In the genomic region with DNA sequence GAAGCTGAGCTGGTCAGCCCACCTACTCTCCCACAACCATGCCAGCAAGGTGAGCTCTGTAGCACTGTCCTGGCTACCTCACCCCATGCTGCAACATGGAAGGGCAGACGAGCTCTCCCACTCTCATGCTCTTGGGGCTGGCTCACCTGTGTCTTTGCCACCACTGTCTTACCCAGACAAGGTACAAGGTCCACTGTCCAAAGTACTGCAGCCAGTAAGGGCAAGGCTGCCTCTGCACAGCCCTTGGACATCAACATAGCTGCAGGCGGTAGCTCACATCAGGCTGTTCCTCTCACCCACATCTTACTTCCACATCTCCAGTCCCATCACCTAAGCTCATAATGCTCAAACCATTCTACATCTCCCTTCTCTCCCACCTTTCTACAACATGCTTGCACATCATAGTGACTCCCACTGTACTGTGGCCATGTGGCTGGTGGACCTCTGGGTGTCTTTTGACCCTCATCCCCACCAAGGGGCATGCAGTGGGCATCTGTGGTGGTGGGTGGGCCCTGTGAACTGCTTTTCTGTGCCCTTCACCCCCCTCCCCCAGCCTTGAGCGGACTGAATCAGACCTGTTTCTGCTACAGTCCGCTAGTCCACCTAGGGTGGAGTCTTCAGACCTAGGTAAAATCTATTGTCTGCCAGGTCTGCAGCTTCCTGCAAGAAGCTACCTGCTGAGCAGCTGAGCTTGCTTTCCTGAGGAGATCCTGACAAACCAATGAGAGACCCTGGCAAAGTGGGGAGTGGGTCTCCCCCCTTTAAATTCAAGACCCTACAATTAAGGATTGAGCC, we compare ENCODE assay signal across 33 mouse cellular contexts. TPM values are rescaled to one million over a fixed set of nuclear protein-coding genes. Genes with fewer than 3 reads are reported as not detected.
DNase-seq lines count a peak whose midpoint lies in the region; ATAC-seq and TF ChIP-seq lines count a peak whose summit lies in the region.
"Had no signal": no experiment of that assay in that cellular context is flagged by ENCODE, and none has a peak within 500 bp of the region (broad histone marks: within the 10 kb centered on the region; RNA-seq: fewer than 3 reads in every experiment).

No protein-coding gene starts in this region.

- TF ChIP-seq CTCF in kidney, adult 2 months (conservative IDR thresholded peaks at IDR 0.05; ENCODE audit: insufficient read depth, insufficient read length, low read depth, low read length) = no peak
- TF ChIP-seq CTCF in E14TG2a.4 (conservative IDR thresholded peaks at IDR 0.05; ENCODE audit: low read length) = no peak
- no peak for TF ChIP-seq CTCF in midbrain, postnatal 0 days (IDR thresholded peaks at IDR 0.05)

- peak; percentile 63 for DNase-seq in kidney, adult 2 months
- DNase-seq in kidney, postnatal 25 days = no peak
- DNase-seq in ES-E14 (ENCODE audit: low read depth, low spot score) = no peak
- no peak for DNase-seq in T-cell, adult 2 months (ENCODE audit: low spot score)
- no peak for DNase-seq in midbrain, postnatal 0 days (ENCODE audit: low spot score)
- DNase-seq: adrenal gland, adult 2 months; adrenal gland, postnatal 36 days; cerebellum, adult 18-20 months; cerebellum, postnatal 25 days; gastrocnemius, postnatal 25 days; heart, adult 11 months; heart, postnatal 36 days; layer of hippocampus, postnatal 36 days; liver, embryonic 13.5 days; lung, adult 18-20 months; lung, postnatal 4 days; right cerebral cortex, adult 18-20 months; thymus, adult 2 months; thymus, postnatal 4 days had no signal

- no peaks in the 10 kb centered on the region for H3K27me3 ChIP-seq in kidney, adult 2 months (replicated peaks; ENCODE audit: control insufficient read depth, insufficient read depth, low read length)
- no peaks in the 10 kb centered on the region for H3K27me3 ChIP-seq in E14TG2a.4 (ENCODE audit: insufficient read depth, low read length)
- H3K27me3 ChIP-seq in midbrain, postnatal 0 days (ENCODE audit: insufficient read depth, low read length) = no peaks in the 10 kb centered on the region
- H3K27me3 ChIP-seq: hindbrain, embryonic 13.5 days; limb, embryonic 15.5 days; liver, embryonic 13.5 days; midbrain, embryonic 15.5 days; neural tube, embryonic 12.5 days had no signal

- no peaks in the 10 kb centered on the region; the same call in 1 of the 2 replicates for H3K4me1 ChIP-seq in kidney, adult 2 months (ENCODE audit: control insufficient read depth, insufficient read depth, low read length)
- peaks cover 83% of the 10 kb centered on the region for H3K4me1 ChIP-seq in E14TG2a.4 (replicated peaks; ENCODE audit: low read depth, low read length)
- peaks cover 4 to 15% of the 10 kb centered on the region in 2 experiments for H3K4me1 ChIP-seq in ES-E14 (ENCODE audit: control insufficient read depth in 2 of 2, insufficient read depth in 2 of 2, low read length in 2 of 2, poor library complexity in 1 of 2)
- H3K4me1 ChIP-seq in midbrain, postnatal 0 days (ENCODE audit: insufficient read depth, low read length) = no peaks in the 10 kb centered on the region
- H3K4me1 ChIP-seq: hindbrain, embryonic 13.5 days; limb, embryonic 10.5 days; limb, embryonic 15.5 days; liver, embryonic 13.5 days; midbrain, embryonic 10.5 days; midbrain, embryonic 15.5 days; neural tube, embryonic 12.5 days had no signal

- no peak overlapping the region for H3K27ac ChIP-seq in kidney, adult 2 months (ENCODE audit: insufficient read depth, low read depth, low read length)
- H3K27ac ChIP-seq in ES-E14 (ENCODE audit: insufficient read depth, low read depth, low read length, poor library complexity, severe bottlenecking) = peak overlapping the region; percentile 59
- H3K27ac ChIP-seq in midbrain, postnatal 0 days (ENCODE audit: low read depth, low read length) = no peak overlapping the region
- H3K27ac ChIP-seq: hindbrain, embryonic 13.5 days; limb, embryonic 10.5 days; limb, embryonic 15.5 days; liver, embryonic 13.5 days; midbrain, embryonic 10.5 days; midbrain, embryonic 15.5 days; neural tube, embryonic 12.5 days had no signal

- H3K4me2 ChIP-seq in midbrain, postnatal 0 days (ENCODE audit: low read depth, low read length, poor library complexity, severe bottlenecking) = no peak overlapping the region
- H3K4me2 ChIP-seq: heart, embryonic 11.5 days; hindbrain, embryonic 13.5 days; limb, embryonic 15.5 days; liver, embryonic 13.5 days; midbrain, embryonic 15.5 days; neural tube, embryonic 12.5 days had no signal

- H3K36me3 ChIP-seq in kidney, adult 2 months (ENCODE audit: control insufficient read depth, insufficient read depth, low read length) = no peaks in the 10 kb centered on the region
- H3K36me3 ChIP-seq in E14TG2a.4 (ENCODE audit: insufficient read depth, low read length) = no peaks in the 10 kb centered on the region
- no peaks in the 10 kb centered on the region for H3K36me3 ChIP-seq in ES-E14 (ENCODE audit: control insufficient read depth, insufficient read depth, low read length, poor library complexity, severe bottlenecking)
- H3K36me3 ChIP-seq in midbrain, postnatal 0 days (ENCODE audit: insufficient read depth, low read length) = no peaks in the 10 kb centered on the region
- H3K36me3 ChIP-seq: G1E; hindbrain, embryonic 13.5 days; limb, embryonic 10.5 days; limb, embryonic 15.5 days; liver, embryonic 13.5 days; midbrain, embryonic 10.5 days; midbrain, embryonic 15.5 days; neural tube, embryonic 12.5 days had no signal

- no peak overlapping the region for H3K4me3 ChIP-seq in kidney, adult 2 months (ENCODE audit: insufficient read depth, low read depth, low read length)
- H3K4me3 ChIP-seq in E14TG2a.4 (replicated peaks; ENCODE audit: low read length) (peak overlapping the region; percentile 67), ES-E14 (ENCODE audit: insufficient read depth in 1 of 2, low read depth in 1 of 2, low read length in 2 of 2, poor library complexity in 1 of 2, severe bottlenecking in 1 of 2) (peak overlapping the region; percentile 11 to 32; a peak in 3 of 4 replicates)
- no peak overlapping the region for H3K4me3 ChIP-seq in midbrain, postnatal 0 days (ENCODE audit: low read depth, low read length)
- H3K4me3 ChIP-seq: hindbrain, embryonic 13.5 days; limb, embryonic 10.5 days; limb, embryonic 15.5 days; liver, embryonic 13.5 days; midbrain, embryonic 10.5 days; midbrain, embryonic 15.5 days; myocyte; neural tube, embryonic 12.5 days had no signal

- whole genome bisulfite sequencing in kidney, adult 2 months = 69% methylated on average over 4 of the region's 4 CpGs
- WGBS in midbrain, postnatal 0 days = 78% methylated on average over 4 of the region's 4 CpGs

- H3K9me3 ChIP-seq in E14TG2a.4 (ENCODE audit: low read length) = peaks cover 9% of the 10 kb centered on the region
- 0 out of 2 replicates have a peak, but pooled peaks cover 1% of the 10 kb centered on the region for H3K9me3 ChIP-seq in ES-E14 (ENCODE audit: control insufficient read depth, insufficient read depth, low read depth, low read length)
- no peaks in the 10 kb centered on the region for H3K9me3 ChIP-seq in midbrain, postnatal 0 days (ENCODE audit: low read length)
- H3K9me3 ChIP-seq: G1E; hindbrain, embryonic 13.5 days; limb, embryonic 10.5 days; limb, embryonic 15.5 days; liver, embryonic 13.5 days; midbrain, embryonic 15.5 days; neural tube, embryonic 12.5 days had no signal

- TF ChIP-seq POLR2A in kidney, adult 2 months (IDR thresholded peaks at IDR 0.05; ENCODE audit: low read depth, low read length) = no peak

- 0 out of 2 replicates have a peak, but pooled peaks have one; percentile 27 for ATAC-seq in monocyte, adult 5-6 weeks (replicated peaks; ENCODE audit: insufficient number of reproducible peaks, low FRiP score, low TSS enrichment, poor library complexity, severe bottlenecking)
- ATAC-seq in midbrain, postnatal 0 days (ENCODE audit: low FRiP score) = no peak
- ATAC-seq: activated CD4-positive, CD25-positive, alpha-beta regulatory T cell, adult 4 months; forebrain, embryonic 14.5 days; lung, postnatal 0 days; midbrain, embryonic 15.5 days had no signal

- H3K9ac ChIP-seq in ES-E14 (ENCODE audit: insufficient read depth, low read depth, low read length, poor library complexity, severe bottlenecking) = no peak overlapping the region
- no peak overlapping the region for H3K9ac ChIP-seq in midbrain, postnatal 0 days (replicated peaks; ENCODE audit: low read length, poor library complexity, severe bottlenecking)
- H3K9ac ChIP-seq: hindbrain, embryonic 13.5 days; limb, embryonic 15.5 days; liver, embryonic 13.5 days; midbrain, embryonic 15.5 days; neural tube, embryonic 12.5 days had no signal

- in situ Hi-C loops in ES-E14 (cut with MboI; ENCODE audit: low sequenced_read_pairs in 2 of 2, unreplicated experiment in 2 of 2) = no loop called here

TF ChIP-seq in ES-E14, 5 proteins besides CTCF, POLR2A, EP300 and RAD21:
- TF ChIP-seq CHD2 (IDR thresholded peaks at IDR 0.05; ENCODE audit: low read depth, low read length) (no peak), MAFK (IDR thresholded peaks at IDR 0.05; ENCODE audit: insufficient read depth, low read depth, low read length) (no peak), ZC3H11A (IDR thresholded peaks at IDR 0.05; ENCODE audit: borderline replicate concordance, low read depth, low read length) (no peak), HCFC1 (IDR thresholded peaks at IDR 0.05; ENCODE audit: borderline replicate concordance, insufficient read depth, low read length) (no peak), ZNF384 (IDR thresholded peaks at IDR 0.05; ENCODE audit: low read depth, low read length) (no peak)

RNA-seq across cellular contexts. Expression of a gene that starts 39.6 kb away (rescaled TPM):
- 25.3 and 38.8 TPM in 2 replicates for polyA plus RNA-seq in kidney, adult 2 months (2012; rRNA removed)
- total RNA-seq in ES-E14 (2012; rRNA removed) = 70.3 and 107 TPM in 2 replicates
- total RNA-seq in monocyte, adult 5-6 weeks (2017) = 561 to 661 TPM (median 575 TPM) in 3 replicates
- total RNA-seq in midbrain, postnatal 0 days (2014; rRNA removed) = 70.4 and 77.0 TPM in 2 replicates
- 169 and 193 TPM in 2 replicates for polyA plus RNA-seq in midbrain, postnatal 0 days (2015; fragmentation: Nextera tagmentation; extraction: Ambion mirVana)

RNA-seq across cellular contexts. Expression of a gene that starts 48.9 kb away (rescaled TPM):
- polyA plus RNA-seq in kidney, adult 2 months (2012; rRNA removed) = 97.5 and 119 TPM in 2 replicates
- total RNA-seq in ES-E14 (2012; rRNA removed) = 77.9 and 122 TPM in 2 replicates
- total RNA-seq in monocyte, adult 5-6 weeks (2017) = 128 to 153 TPM (median 143 TPM) in 3 replicates
- total RNA-seq in midbrain, postnatal 0 days (2014; rRNA removed) = 112 and 123 TPM in 2 replicates
- polyA plus RNA-seq in midbrain, postnatal 0 days (2015; fragmentation: Nextera tagmentation; extraction: Ambion mirVana) = 285 and 300 TPM in 2 replicates

Comparison
In these comparisons a context has a peak if more than half of its experiments do, and no peak if none do; other contexts are left out.
1. H3K4me3 ChIP-seq: peak in E14TG2a.4 (single experiment) and ES-E14 (2 of 2); none in kidney, adult 2 months (single experiment) and midbrain, postnatal 0 days (single experiment).